Mouse (Mus musculus) MEL (cell line): ENCODE measurements at regions not wholly inside any gene's neighbourhood (a gene's known extent, or its start where the extent isn't known, plus 50 kb on each side); places are given as distances from the start of the nearest gene placed in this dataset.

ENCODE experiments used
- DNase-seq: peaks from one replicate; pipeline ENCODE4 v3.0.0; 2011; ENCODE audit warnings: low read depth, low spot score
- H3K27ac ChIP-seq: 2 replicates; pipeline ENCODE4 v1.5.1; 2012; ENCODE audit warnings: low read depth, mild to moderate bottlenecking, control low read depth, low read length, moderate library complexity; ENCODE audit not compliant: control insufficient read depth
- H3K27me3 ChIP-seq, 2 experiments: fragments of 150-350 bp in 1 of 2; sonication (generic) in 1 of 2; 2 replicates each; pipeline ENCODE4 v1.6.1; 2012; ENCODE audit warnings: low read length in 2 of 2, mild to moderate bottlenecking in 2 of 2, improper control_type of control experiment in 1 of 2, moderate library complexity in 1 of 2; ENCODE audit not compliant: insufficient read depth in 2 of 2, control insufficient read depth in 1 of 2
- H3K36me3 ChIP-seq, 2 experiments: 2 replicates each; pipeline ENCODE4 v1.6.1; 2012 to 2014; ENCODE audit warnings: low read length in 2 of 2, improper control_type of control experiment in 1 of 2, inconsistent platforms in 1 of 2, mild to moderate bottlenecking in 1 of 2; ENCODE audit not compliant: insufficient read depth in 2 of 2, control insufficient read depth in 1 of 2
- H3K4me1 ChIP-seq, 2 experiments: fragments of 150-350 bp in 1 of 2; sonication (generic) in 1 of 2; 2 replicates each; pipeline ENCODE4 v1.6.1; 2012; ENCODE audit warnings: low read length in 2 of 2, improper control_type of control experiment in 1 of 2, mild to moderate bottlenecking in 1 of 2; ENCODE audit not compliant: insufficient read depth in 2 of 2, control insufficient read depth in 1 of 2
- H3K4me3 ChIP-seq, 2 experiments: fragments of 150-350 bp in 1 of 2; sonication (generic) in 1 of 2; 2 replicates each; pipeline ENCODE4 v1.5.1; 2012; ENCODE audit warnings: low read depth in 2 of 2, low read length in 2 of 2, mild to moderate bottlenecking in 2 of 2, moderate library complexity in 2 of 2, control low read depth in 1 of 2, improper control_type of control experiment in 1 of 2; ENCODE audit not compliant: control insufficient read depth in 1 of 2, insufficient read depth in 1 of 2
- H3K79me2 ChIP-seq: 2 replicates; pipeline ENCODE4 v1.6.1; 2012; ENCODE audit warnings: mild to moderate bottlenecking, low read length, moderate library complexity; ENCODE audit not compliant: control insufficient read depth, poor library complexity, insufficient read depth
- H3K9ac ChIP-seq: 2 replicates; pipeline ENCODE4 v1.6.1; 2012; ENCODE audit warnings: low read depth, mild to moderate bottlenecking, control low read depth, low read length, moderate library complexity; ENCODE audit not compliant: control insufficient read depth, poor library complexity, severe bottlenecking
- H3K9me3 ChIP-seq: fragments of 150-350 bp; sonication (generic); replicated peaks from 2 replicates; pipeline ENCODE4 v1.6.1; 2012; ENCODE audit warnings: mild to moderate bottlenecking, low read length, improper control_type of control experiment, moderate library complexity; ENCODE audit not compliant: insufficient read depth
- BHLHE40 ChIP-seq: IDR thresholded peaks from 2 replicates; pipeline ENCODE4 v1.6.1; 2012; ENCODE audit warnings: low read depth, mild to moderate bottlenecking, inconsistent platforms, low read length, improper control_type of control experiment, borderline replicate concordance
- CHD1 ChIP-seq: IDR thresholded peaks from 2 replicates; pipeline ENCODE4 v1.6.1; 2012; ENCODE audit warnings: low read depth, mild to moderate bottlenecking, inconsistent platforms, low read length, improper control_type of control experiment
- EP300 ChIP-seq, 2 experiments: IDR thresholded peaks; 2 replicates each; pipeline ENCODE4 v1.6.1; 2011; ENCODE audit warnings: improper control_type of control experiment in 2 of 2, low read length in 2 of 2, low read depth in 1 of 2, mild to moderate bottlenecking in 1 of 2
- ETS1 ChIP-seq: IDR thresholded peaks from 2 replicates; pipeline ENCODE4 v1.6.1; 2012; ENCODE audit warnings: low read depth, mild to moderate bottlenecking, inconsistent platforms, low read length, improper control_type of control experiment, moderate library complexity
- JUND ChIP-seq: IDR thresholded peaks from 2 replicates; pipeline ENCODE4 v1.6.1; 2011; ENCODE audit warnings: low read depth, mild to moderate bottlenecking, improper control_type of control experiment, low read length
- KAT2A ChIP-seq: conservative IDR thresholded peaks from 2 replicates; pipeline ENCODE4 v1.6.1; 2012; ENCODE audit warnings: low read depth, low read length, improper control_type of control experiment, inconsistent platforms
- MYC ChIP-seq: IDR thresholded peaks from 2 replicates; pipeline ENCODE4 v1.6.1; 2011; ENCODE audit warnings: low read depth, mild to moderate bottlenecking, low read length, improper control_type of control experiment, moderate library complexity
- NELFE ChIP-seq: IDR thresholded peaks from 2 replicates; pipeline ENCODE4 v1.6.1; 2011; ENCODE audit warnings: low read depth, low read length, improper control_type of control experiment
- NRF1 ChIP-seq: IDR thresholded peaks from 2 replicates; pipeline ENCODE4 v1.6.1; 2014; ENCODE audit warnings: low read depth, mild to moderate bottlenecking, inconsistent platforms, low read length, improper control_type of control experiment, moderate library complexity; ENCODE audit not compliant: poor library complexity, insufficient read depth, severe bottlenecking
- POLR2A ChIP-seq, 2 experiments: IDR thresholded peaks; 2 replicates each; pipeline ENCODE4 v1.6.1; 2011 to 2012; ENCODE audit warnings: low read length in 2 of 2, mild to moderate bottlenecking in 2 of 2, control low read depth in 1 of 2, improper control_type of control experiment in 1 of 2, low read depth in 1 of 2, moderate library complexity in 1 of 2; ENCODE audit not compliant: control insufficient read depth in 1 of 2, insufficient read depth in 1 of 2, poor library complexity in 1 of 2
- POLR2AphosphoS2 ChIP-seq: IDR thresholded peaks from 2 replicates; pipeline ENCODE4 v1.6.1; 2011; ENCODE audit warnings: low read length, improper control_type of control experiment
- RAD21 ChIP-seq: IDR thresholded peaks from 2 replicates; pipeline ENCODE4 v1.6.1; 2011; ENCODE audit warnings: mild to moderate bottlenecking, low read depth, low read length, improper control_type of control experiment
- RCOR1 ChIP-seq: IDR thresholded peaks from 2 replicates; pipeline ENCODE4 v1.6.1; 2012; ENCODE audit warnings: low read depth, mild to moderate bottlenecking, inconsistent platforms, low read length, improper control_type of control experiment
- SIN3A ChIP-seq: IDR thresholded peaks from 2 replicates; pipeline ENCODE4 v1.6.1; 2012; ENCODE audit warnings: low read length, improper control_type of control experiment, inconsistent platforms
- UBTF ChIP-seq: IDR thresholded peaks from 2 replicates; pipeline ENCODE4 v1.6.1; 2012; ENCODE audit warnings: low read depth, mild to moderate bottlenecking, inconsistent platforms, low read length, improper control_type of control experiment, moderate library complexity, borderline replicate concordance; ENCODE audit not compliant: insufficient read depth
- USF2 ChIP-seq, 2 experiments: IDR thresholded peaks; 2 replicates each; pipeline ENCODE4 v1.6.1; 2011 to 2012; ENCODE audit warnings: improper control_type of control experiment in 2 of 2, low read length in 2 of 2, borderline replicate concordance in 1 of 2, inconsistent platforms in 1 of 2, low read depth in 1 of 2, mild to moderate bottlenecking in 1 of 2; ENCODE audit not compliant: insufficient read depth in 1 of 2
- ZC3H11A ChIP-seq: IDR thresholded peaks from 2 replicates; pipeline ENCODE4 v1.6.1; 2012; ENCODE audit warnings: low read depth, mild to moderate bottlenecking, inconsistent platforms, low read length, improper control_type of control experiment
- ZNF384 ChIP-seq: IDR thresholded peaks from 2 replicates; pipeline ENCODE4 v1.6.1; 2012; ENCODE audit warnings: low read depth, mild to moderate bottlenecking, inconsistent platforms, low read length, improper control_type of control experiment

- Histone ChIP-seq H3K27me3 (no peaks in the 10 kb centered on the region), H3K4me3 (peak overlapping the region; percentile 19), H3K9me3 (no peaks in the 10 kb centered on the region), H3K9ac (peak overlapping the region; percentile 62), H3K27ac (peak overlapping the region; percentile 87), H3K36me3 (peaks cover 0 to 63% of the 10 kb centered on the region in 2 experiments; a peak in 2 of 4 replicates), H3K79me2 (no peaks in the 10 kb centered on the region), H3K4me1 (peaks cover 43 to 47% of the 10 kb centered on the region in 2 experiments)
- peak in 1 of 2 experiments; percentile 4; a peak in 2 of 4 replicates for TF ChIP-seq EP300 (IDR thresholded peaks at IDR 0.05; ENCODE audit: low read depth in 1 of 2, low read length in 2 of 2)
- TF ChIP-seq JUND, result no peak
- TF ChIP-seq ZNF384, result peak; percentile 43
- 0 out of 2 replicates have a peak, but pooled peaks have one; percentile 36 for TF ChIP-seq MYC
- DNase-seq, result peak; percentile 62
These were observed 366.8 kb upstream of the Runx1 start for GRCm38 (mm10) chr16:93192651-93193173.

GRCm38 (mm10) chr16:93191174-93191573, 365.2 kb upstream of the Runx1 start:
- peak overlapping the region; percentile 43 for H3K9ac ChIP-seq
- no peaks in the 10 kb centered on the region for H3K79me2 ChIP-seq
- peak; percentile 42 for DNase-seq
- H3K4me1 ChIP-seq, result peaks cover 34 to 41% of the 10 kb centered on the region in 2 experiments
- H3K36me3 ChIP-seq, result peaks cover 0 to 50% of the 10 kb centered on the region in 2 experiments; a peak in 2 of 4 replicates
- no peaks in the 10 kb centered on the region for H3K27me3 ChIP-seq
- no peaks in the 10 kb centered on the region for H3K9me3 ChIP-seq
- H3K4me3 ChIP-seq, result no peak overlapping the region
- peak overlapping the region; percentile 65 for H3K27ac ChIP-seq
- TF ChIP-seq ETS1 (peak; percentile 40; the same call in 1 of the 2 replicates), EP300 (IDR thresholded peaks at IDR 0.05; ENCODE audit: low read depth in 1 of 2, low read length in 2 of 2) (peak in 1 of 2 experiments; percentile 34; a peak in 2 of 4 replicates), RAD21 (no peak)

- no peak overlapping the region for H3K9ac ChIP-seq
- H3K4me1 ChIP-seq, result peaks cover 34 to 36% of the 10 kb centered on the region in 2 experiments
- no peaks in the 10 kb centered on the region for H3K79me2 ChIP-seq
- H3K27me3 ChIP-seq, result no peaks in the 10 kb centered on the region
- no peak overlapping the region for H3K4me3 ChIP-seq
- peaks cover 0 to 43% of the 10 kb centered on the region in 2 experiments; a peak in 2 of 4 replicates for H3K36me3 ChIP-seq
- no peak overlapping the region for H3K27ac ChIP-seq
- no peak for DNase-seq
- no peaks in the 10 kb centered on the region for H3K9me3 ChIP-seq
- TF ChIP-seq CHD1 (no peak), POLR2AphosphoS2 (no peak), RAD21 (no peak), UBTF (no peak), NELFE (no peak), SIN3A (no peak), BHLHE40 (no peak), ZC3H11A (no peak), USF2 (IDR thresholded peaks at IDR 0.05; ENCODE audit: borderline replicate concordance in 1 of 2, insufficient read depth in 1 of 2, low read depth in 1 of 2, low read length in 2 of 2) (no peak), POLR2A (IDR thresholded peaks at IDR 0.05; ENCODE audit: control insufficient read depth in 1 of 2, insufficient read depth in 1 of 2, low read depth in 1 of 2, low read length in 2 of 2, poor library complexity in 1 of 2) (no peak), NRF1 (no peak), KAT2A (no peak), RCOR1 (no peak)
These were observed 364.4 kb upstream of the Runx1 start for GRCm38 (mm10) chr16:93190301-93190700.
